Mouse (Mus musculus): ENCODE data around the gene Ppp2r5b.

DNA sequence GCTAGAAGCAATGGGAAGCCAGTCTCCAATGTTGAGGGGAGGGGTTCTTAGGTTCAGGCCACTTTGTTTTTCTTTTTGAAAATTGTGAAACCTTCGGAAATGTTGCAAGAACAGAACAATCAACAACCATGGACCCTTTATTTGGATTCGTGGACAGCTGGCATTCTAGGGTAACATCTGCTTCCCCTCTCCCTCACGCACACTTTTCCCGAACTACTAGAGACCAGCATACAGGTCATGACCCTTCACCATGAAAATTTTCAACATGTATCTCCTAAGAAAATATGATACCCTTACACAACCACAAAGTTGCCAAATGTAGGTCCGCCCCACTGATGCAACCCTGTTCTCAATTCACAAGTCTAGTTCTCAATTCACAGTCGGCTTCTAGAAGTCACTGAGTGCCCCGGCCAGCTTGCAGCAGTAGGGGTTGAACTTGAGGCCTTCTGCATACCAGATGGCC lies 33.0 kb upstream of the Ppp2r5b start:
- no peak for TF ChIP-seq CTCF (IDR thresholded peaks at IDR 0.05; ENCODE audit: low read depth)
- TF ChIP-seq EP300 (IDR thresholded peaks at IDR 0.05; ENCODE audit: low read depth), result no peak
